Mouse (Mus musculus) CH12F3 (cell line): ENCODE measurements around the gene Fbxl5.

Source experiments
- in situ Hi-C: fragments of 300-500 bp; cut with MboI; formaldehyde crosslinking; loops from 2 replicates; pipeline ENCODE4 v1.14.3; 2020; ENCODE audit warnings: low sequenced_read_pairs

Gene Fbxl5

DNA sequence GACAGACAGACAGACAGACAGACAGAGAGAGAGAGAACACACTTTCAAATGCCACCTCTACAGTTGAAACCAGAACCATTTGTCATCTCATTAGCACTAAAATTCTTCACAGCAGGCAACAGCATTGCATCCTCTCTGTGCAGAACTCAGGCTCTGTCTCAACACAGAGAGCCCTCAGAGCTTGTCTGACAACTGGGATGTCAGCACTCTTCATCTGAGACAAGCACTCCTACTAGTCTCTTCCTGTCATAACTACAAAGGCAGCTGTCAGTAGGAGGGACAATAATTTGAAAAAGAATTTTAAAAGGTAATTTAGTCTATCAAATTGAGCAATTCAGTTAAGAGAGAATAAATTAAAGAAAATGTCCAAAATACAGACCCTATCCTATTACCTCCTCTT lies 122.2 kb downstream of the Fbxl5 start:
- in situ Hi-C loops: no loop called here

DNA sequence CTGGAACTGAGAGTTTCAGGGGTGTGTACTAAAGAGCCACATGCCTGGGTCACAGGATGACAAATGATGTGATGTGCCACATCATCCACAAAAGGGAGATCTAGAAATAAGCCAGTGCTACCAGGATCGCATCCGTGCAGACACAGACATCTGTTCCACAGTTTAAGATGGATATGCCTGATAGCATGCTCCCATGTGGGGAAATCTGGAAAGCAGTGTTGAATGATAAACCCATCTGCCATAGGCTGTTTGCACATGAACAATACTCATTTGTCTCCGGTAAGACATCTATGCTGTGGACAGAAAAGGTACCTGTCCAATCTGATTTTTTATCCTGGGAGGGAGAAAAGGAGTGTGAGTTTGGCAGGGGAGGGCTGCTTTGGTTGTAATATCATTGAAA lies 124.3 kb downstream of the Fbxl5 start:
- in situ Hi-C loops: no loop called here
